Mouse (Mus musculus): Measurements from ENCODE around the gene Gch1. TPM values are rescaled to one million over a fixed set of nuclear protein-coding genes. Genes with fewer than 3 reads are reported as not detected.

Gene Gch1
- total and polyA plus RNA-seq, 3 experiments: 4.4 to 6.6 TPM; not detected in 1

DNA sequence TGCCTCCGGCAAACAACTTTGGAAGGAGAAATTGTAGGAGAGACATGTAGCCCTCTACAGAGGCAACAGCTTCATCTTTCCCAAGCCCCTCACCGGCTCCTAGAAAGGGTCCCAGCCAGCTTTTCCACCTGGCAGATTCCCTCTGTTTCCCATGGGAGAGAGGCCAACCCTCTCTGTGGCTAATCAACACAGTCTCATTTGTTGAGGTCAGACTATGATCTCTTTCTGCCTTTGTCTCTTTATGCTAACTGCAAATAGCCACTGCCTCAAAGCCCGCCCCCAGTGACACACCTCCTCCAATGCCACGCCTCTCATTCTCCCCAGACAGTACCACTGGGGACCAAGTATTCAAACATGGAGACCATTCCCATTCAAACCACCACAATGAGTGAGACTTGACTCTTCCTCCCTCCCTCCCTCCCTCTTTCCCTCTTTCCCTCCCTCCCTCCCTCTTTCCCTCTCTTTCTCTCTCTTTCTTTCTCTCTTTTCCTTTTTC is 20.5 kb upstream of the Gch1 start:
- H3K4me1 ChIP-seq (ENCODE audit: control insufficient read depth in 1 of 2, insufficient read depth in 2 of 2, low read length in 2 of 2): no peaks in the 10 kb centered on the region
- H3K9ac ChIP-seq (ENCODE audit: control insufficient read depth, low read depth, low read length, poor library complexity, severe bottlenecking): no peak overlapping the region
- H3K4me3 ChIP-seq (ENCODE audit: control insufficient read depth in 1 of 2, insufficient read depth in 1 of 2, low read depth in 2 of 2, low read length in 2 of 2): no peak overlapping the region
- peaks cover 0 to 3% of the 10 kb centered on the region in 2 experiments; a peak in 1 of 4 replicates for H3K27me3 ChIP-seq (ENCODE audit: control insufficient read depth in 1 of 2, insufficient read depth in 2 of 2, low read length in 2 of 2)
- H3K36me3 ChIP-seq (ENCODE audit: control insufficient read depth in 1 of 2, insufficient read depth in 2 of 2, low read length in 2 of 2): no peaks in the 10 kb centered on the region
- DNase-seq (ENCODE audit: low read depth, low spot score): no peak
- TF ChIP-seq POLR2A (IDR thresholded peaks at IDR 0.05; ENCODE audit: control insufficient read depth in 1 of 2, insufficient read depth in 1 of 2, low read depth in 1 of 2, low read length in 2 of 2, poor library complexity in 1 of 2) (no peak), TCF12 (IDR thresholded peaks at IDR 0.05; ENCODE audit: low read depth, low read length) (no peak), POLR2AphosphoS5 (IDR thresholded peaks at IDR 0.05; ENCODE audit: borderline replicate concordance, low read depth, low read length) (no peak), CHD1 (IDR thresholded peaks at IDR 0.05; ENCODE audit: low read depth, low read length) (no peak), CTCF (IDR thresholded peaks at IDR 0.05 in 2 of 3, conservative IDR thresholded peaks at IDR 0.05 in 1 of 3; ENCODE audit: control insufficient read depth in 1 of 3, insufficient read depth in 1 of 3, low read depth in 2 of 3, low read length in 3 of 3, poor library complexity in 1 of 3, severe bottlenecking in 1 of 3) (no peak), RAD21 (IDR thresholded peaks at IDR 0.05; ENCODE audit: low read depth, low read length) (no peak), MAX (IDR thresholded peaks at IDR 0.05; ENCODE audit: low read length) (no peak), EP300 (IDR thresholded peaks at IDR 0.05; ENCODE audit: low read depth in 1 of 2, low read length in 2 of 2) (no peak), USF2 (IDR thresholded peaks at IDR 0.05; ENCODE audit: borderline replicate concordance in 1 of 2, insufficient read depth in 1 of 2, low read depth in 1 of 2, low read length in 2 of 2) (no peak), MXI1 (IDR thresholded peaks at IDR 0.05; ENCODE audit: low read depth, low read length) (no peak), KAT2A (conservative IDR thresholded peaks at IDR 0.05; ENCODE audit: low read depth, low read length) (no peak), GABPA (IDR thresholded peaks at IDR 0.05; ENCODE audit: low read depth, low read length) (no peak), BHLHE40 (IDR thresholded peaks at IDR 0.05; ENCODE audit: borderline replicate concordance, low read depth, low read length) (no peak), RCOR1 (IDR thresholded peaks at IDR 0.05; ENCODE audit: low read depth, low read length) (no peak), SMC3 (IDR thresholded peaks at IDR 0.05; ENCODE audit: low read depth, low read length) (no peak)
- H3K27ac ChIP-seq (ENCODE audit: control insufficient read depth, low read depth, low read length): no peak overlapping the region
- no peaks in the 10 kb centered on the region for H3K79me2 ChIP-seq (ENCODE audit: control insufficient read depth, insufficient read depth, low read length, poor library complexity)
- H3K9me3 ChIP-seq (replicated peaks; ENCODE audit: insufficient read depth, low read length): no peaks in the 10 kb centered on the region

GRCm38 (mm10) chr14:47208564-47209493 is 19.6 kb upstream of the Gch1 start:
- H3K79me2 ChIP-seq (ENCODE audit: control insufficient read depth, insufficient read depth, low read length, poor library complexity): no peaks in the 10 kb centered on the region
- H3K4me3 ChIP-seq (ENCODE audit: control insufficient read depth in 1 of 2, insufficient read depth in 1 of 2, low read depth in 2 of 2, low read length in 2 of 2): no peak overlapping the region
- no peak overlapping the region for H3K27ac ChIP-seq (ENCODE audit: control insufficient read depth, low read depth, low read length)
- H3K27me3 ChIP-seq (ENCODE audit: control insufficient read depth in 1 of 2, insufficient read depth in 2 of 2, low read length in 2 of 2): no peaks in the 10 kb centered on the region
- H3K36me3 ChIP-seq (ENCODE audit: control insufficient read depth in 1 of 2, insufficient read depth in 2 of 2, low read length in 2 of 2): no peaks in the 10 kb centered on the region
- TF ChIP-seq POLR2AphosphoS2 (IDR thresholded peaks at IDR 0.05; ENCODE audit: low read length) (no peak), USF2 (IDR thresholded peaks at IDR 0.05; ENCODE audit: borderline replicate concordance in 1 of 2, insufficient read depth in 1 of 2, low read depth in 1 of 2, low read length in 2 of 2) (no peak), MYC (IDR thresholded peaks at IDR 0.05; ENCODE audit: low read depth, low read length) (no peak), ZNF384 (IDR thresholded peaks at IDR 0.05; ENCODE audit: low read depth, low read length) (no peak)
- DNase-seq (ENCODE audit: low read depth, low spot score): no peak
- no peaks in the 10 kb centered on the region for H3K4me1 ChIP-seq (ENCODE audit: control insufficient read depth in 1 of 2, insufficient read depth in 2 of 2, low read length in 2 of 2)
- H3K9ac ChIP-seq (ENCODE audit: control insufficient read depth, low read depth, low read length, poor library complexity, severe bottlenecking): no peak overlapping the region
- no peaks in the 10 kb centered on the region for H3K9me3 ChIP-seq (replicated peaks; ENCODE audit: insufficient read depth, low read length)

All from MEL (cell line).